Mouse (Mus musculus) MEL (cell line): ENCODE data around the gene Olfr54. TPM values are rescaled to one million over a fixed set of nuclear protein-coding genes. Genes with fewer than 3 reads are reported as not detected.
"Not testable (repeated sequence)": the region's sequence is repeated elsewhere in the genome, so short reads cannot be mapped to it uniquely, and the experiment has no call there.

ENCODE experiments used
- DNase-seq: peaks from one replicate; pipeline ENCODE4 v3.0.0; 2011; ENCODE audit warnings: low read depth, low spot score
- H3K27ac ChIP-seq: 2 replicates; pipeline ENCODE4 v1.5.1; 2012; ENCODE audit warnings: low read depth, mild to moderate bottlenecking, control low read depth, low read length, moderate library complexity; ENCODE audit not compliant: control insufficient read depth
- H3K27me3 ChIP-seq, 2 experiments: fragments of 150-350 bp in 1 of 2; sonication (generic) in 1 of 2; 2 replicates each; pipeline ENCODE4 v1.6.1; 2012; ENCODE audit warnings: low read length in 2 of 2, mild to moderate bottlenecking in 2 of 2, improper control_type of control experiment in 1 of 2, moderate library complexity in 1 of 2; ENCODE audit not compliant: insufficient read depth in 2 of 2, control insufficient read depth in 1 of 2
- H3K36me3 ChIP-seq, 2 experiments: 2 replicates each; pipeline ENCODE4 v1.6.1; 2012 to 2014; ENCODE audit warnings: low read length in 2 of 2, improper control_type of control experiment in 1 of 2, inconsistent platforms in 1 of 2, mild to moderate bottlenecking in 1 of 2; ENCODE audit not compliant: insufficient read depth in 2 of 2, control insufficient read depth in 1 of 2
- H3K4me1 ChIP-seq, 2 experiments: fragments of 150-350 bp in 1 of 2; sonication (generic) in 1 of 2; 2 replicates each; pipeline ENCODE4 v1.6.1; 2012; ENCODE audit warnings: low read length in 2 of 2, improper control_type of control experiment in 1 of 2, mild to moderate bottlenecking in 1 of 2; ENCODE audit not compliant: insufficient read depth in 2 of 2, control insufficient read depth in 1 of 2
- H3K4me3 ChIP-seq, 2 experiments: fragments of 150-350 bp in 1 of 2; sonication (generic) in 1 of 2; 2 replicates each; pipeline ENCODE4 v1.5.1; 2012; ENCODE audit warnings: low read depth in 2 of 2, low read length in 2 of 2, mild to moderate bottlenecking in 2 of 2, moderate library complexity in 2 of 2, control low read depth in 1 of 2, improper control_type of control experiment in 1 of 2; ENCODE audit not compliant: control insufficient read depth in 1 of 2, insufficient read depth in 1 of 2
- H3K79me2 ChIP-seq: 2 replicates; pipeline ENCODE4 v1.6.1; 2012; ENCODE audit warnings: mild to moderate bottlenecking, low read length, moderate library complexity; ENCODE audit not compliant: control insufficient read depth, poor library complexity, insufficient read depth
- H3K9ac ChIP-seq: 2 replicates; pipeline ENCODE4 v1.6.1; 2012; ENCODE audit warnings: low read depth, mild to moderate bottlenecking, control low read depth, low read length, moderate library complexity; ENCODE audit not compliant: control insufficient read depth, poor library complexity, severe bottlenecking
- H3K9me3 ChIP-seq: fragments of 150-350 bp; sonication (generic); replicated peaks from 2 replicates; pipeline ENCODE4 v1.6.1; 2012; ENCODE audit warnings: mild to moderate bottlenecking, low read length, improper control_type of control experiment, moderate library complexity; ENCODE audit not compliant: insufficient read depth
- BHLHE40 ChIP-seq: IDR thresholded peaks from 2 replicates; pipeline ENCODE4 v1.6.1; 2012; ENCODE audit warnings: low read depth, mild to moderate bottlenecking, inconsistent platforms, low read length, improper control_type of control experiment, borderline replicate concordance
- CHD1 ChIP-seq: IDR thresholded peaks from 2 replicates; pipeline ENCODE4 v1.6.1; 2012; ENCODE audit warnings: low read depth, mild to moderate bottlenecking, inconsistent platforms, low read length, improper control_type of control experiment
- CHD2 ChIP-seq: IDR thresholded peaks from 2 replicates; pipeline ENCODE4 v1.6.1; 2011; ENCODE audit warnings: low read length, improper control_type of control experiment
- CTCF ChIP-seq, 3 experiments: IDR thresholded peaks in 2 of 3; conservative IDR thresholded peaks in 1 of 3; 2 replicates each; pipeline ENCODE4 v1.5.1; 2011 to 2012; ENCODE audit warnings: low read length in 3 of 3, low read depth in 2 of 3, mild to moderate bottlenecking in 2 of 3, improper control_type of control experiment in 1 of 3, inconsistent platforms in 1 of 3, mixed read lengths in 1 of 3, moderate library complexity in 1 of 3; ENCODE audit not compliant: control insufficient read depth in 1 of 3, insufficient read depth in 1 of 3, poor library complexity in 1 of 3, severe bottlenecking in 1 of 3
- E2F4 ChIP-seq: IDR thresholded peaks from 2 replicates; pipeline ENCODE4 v1.6.1; 2011; ENCODE audit warnings: low read depth, low read length, improper control_type of control experiment, borderline replicate concordance
- EP300 ChIP-seq, 2 experiments: IDR thresholded peaks; 2 replicates each; pipeline ENCODE4 v1.6.1; 2011; ENCODE audit warnings: improper control_type of control experiment in 2 of 2, low read length in 2 of 2, low read depth in 1 of 2, mild to moderate bottlenecking in 1 of 2
- GABPA ChIP-seq: IDR thresholded peaks from 2 replicates; pipeline ENCODE4 v1.6.1; 2012; ENCODE audit warnings: low read depth, mild to moderate bottlenecking, inconsistent platforms, low read length, improper control_type of control experiment, moderate library complexity
- HCFC1 ChIP-seq: IDR thresholded peaks from 2 replicates; pipeline ENCODE4 v1.6.1; 2012; ENCODE audit warnings: low read depth, mild to moderate bottlenecking, inconsistent platforms, low read length, improper control_type of control experiment, moderate library complexity
- JUND ChIP-seq: IDR thresholded peaks from 2 replicates; pipeline ENCODE4 v1.6.1; 2011; ENCODE audit warnings: low read depth, mild to moderate bottlenecking, improper control_type of control experiment, low read length
- KAT2A ChIP-seq: conservative IDR thresholded peaks from 2 replicates; pipeline ENCODE4 v1.6.1; 2012; ENCODE audit warnings: low read depth, low read length, improper control_type of control experiment, inconsistent platforms
- MAFK ChIP-seq: IDR thresholded peaks from 2 replicates; pipeline ENCODE4 v1.6.1; 2011; ENCODE audit warnings: low read depth, mild to moderate bottlenecking, low read length, improper control_type of control experiment, borderline replicate concordance
- MAZ ChIP-seq: IDR thresholded peaks from 2 replicates; pipeline ENCODE4 v1.6.1; 2012; ENCODE audit warnings: low read depth, mild to moderate bottlenecking, inconsistent platforms, low read length, improper control_type of control experiment
- MYB ChIP-seq: IDR thresholded peaks from 2 replicates; pipeline ENCODE4 v1.6.1; 2011; ENCODE audit warnings: mild to moderate bottlenecking, low read depth, low read length, improper control_type of control experiment
- NELFE ChIP-seq: IDR thresholded peaks from 2 replicates; pipeline ENCODE4 v1.6.1; 2011; ENCODE audit warnings: low read depth, low read length, improper control_type of control experiment
- POLR2AphosphoS2 ChIP-seq: IDR thresholded peaks from 2 replicates; pipeline ENCODE4 v1.6.1; 2011; ENCODE audit warnings: low read length, improper control_type of control experiment
- POLR2AphosphoS5 ChIP-seq: IDR thresholded peaks from 2 replicates; pipeline ENCODE4 v1.6.1; 2012; ENCODE audit warnings: low read depth, borderline replicate concordance, mild to moderate bottlenecking, inconsistent platforms, low read length, moderate library complexity, mixed read lengths
- RCOR1 ChIP-seq: IDR thresholded peaks from 2 replicates; pipeline ENCODE4 v1.6.1; 2012; ENCODE audit warnings: low read depth, mild to moderate bottlenecking, inconsistent platforms, low read length, improper control_type of control experiment
- SMC3 ChIP-seq: IDR thresholded peaks from 2 replicates; pipeline ENCODE4 v1.6.1; 2011; ENCODE audit warnings: low read depth, low read length, improper control_type of control experiment
- TAL1 ChIP-seq: IDR thresholded peaks from 2 replicates; pipeline ENCODE4 v1.6.1; 2012; ENCODE audit warnings: mild to moderate bottlenecking, inconsistent platforms, low read length, moderate library complexity, mixed read lengths
- TBP ChIP-seq: IDR thresholded peaks from 2 replicates; pipeline ENCODE4 v1.8.0; 2011; ENCODE audit warnings: low read depth, low read length, improper control_type of control experiment
- TCF12 ChIP-seq: IDR thresholded peaks from 2 replicates; pipeline ENCODE4 v1.6.1; 2014; ENCODE audit warnings: low read depth, mild to moderate bottlenecking, inconsistent platforms, low read length, improper control_type of control experiment, moderate library complexity
- UBTF ChIP-seq: IDR thresholded peaks from 2 replicates; pipeline ENCODE4 v1.6.1; 2012; ENCODE audit warnings: low read depth, mild to moderate bottlenecking, inconsistent platforms, low read length, improper control_type of control experiment, moderate library complexity, borderline replicate concordance; ENCODE audit not compliant: insufficient read depth
- USF1 ChIP-seq: IDR thresholded peaks from 2 replicates; pipeline ENCODE4 v1.6.1; 2014; ENCODE audit warnings: low read depth, mild to moderate bottlenecking, inconsistent platforms, low read length, improper control_type of control experiment, moderate library complexity
- USF2 ChIP-seq, 2 experiments: IDR thresholded peaks; 2 replicates each; pipeline ENCODE4 v1.6.1; 2011 to 2012; ENCODE audit warnings: improper control_type of control experiment in 2 of 2, low read length in 2 of 2, borderline replicate concordance in 1 of 2, inconsistent platforms in 1 of 2, low read depth in 1 of 2, mild to moderate bottlenecking in 1 of 2; ENCODE audit not compliant: insufficient read depth in 1 of 2
- ZKSCAN1 ChIP-seq: IDR thresholded peaks from 2 replicates; pipeline ENCODE4 v1.6.1; 2012; ENCODE audit warnings: low read depth, mild to moderate bottlenecking, inconsistent platforms, low read length, improper control_type of control experiment, moderate library complexity
- ZMIZ1 ChIP-seq: IDR thresholded peaks from 2 replicates; pipeline ENCODE4 v1.6.1; 2012; ENCODE audit warnings: low read depth, mild to moderate bottlenecking, inconsistent platforms, low read length, improper control_type of control experiment, moderate library complexity
- ZNF384 ChIP-seq: IDR thresholded peaks from 2 replicates; pipeline ENCODE4 v1.6.1; 2012; ENCODE audit warnings: low read depth, mild to moderate bottlenecking, inconsistent platforms, low read length, improper control_type of control experiment
- polyA plus RNA-seq, 2 experiments: library from polyadenylated mRNA; stranded (reverse) in 1 of 2; unstranded in 1 of 2; fragments of >175 nt in 1 of 2; fragments of >200 nt in 1 of 2; gene quantifications; 2 replicates each; pipeline versions ENCODE4 v1.2.1 to v1.2.4; 2012; ENCODE audit warnings: low replicate concordance in 2 of 2, low read depth in 1 of 2; ENCODE audit not compliant: insufficient read length in 2 of 2, insufficient read depth in 1 of 2, missing spikeins in 1 of 2
- total RNA-seq: library from RNA; depleted of rRNA; stranded (reverse); fragments of 300-350 nt; gene quantifications from 2 replicates; pipeline ENCODE4 v1.2.3, GENCODE M21; 2012

Gene Olfr54
- total and polyA plus RNA-seq, 3 experiments, result not detected

DNA sequence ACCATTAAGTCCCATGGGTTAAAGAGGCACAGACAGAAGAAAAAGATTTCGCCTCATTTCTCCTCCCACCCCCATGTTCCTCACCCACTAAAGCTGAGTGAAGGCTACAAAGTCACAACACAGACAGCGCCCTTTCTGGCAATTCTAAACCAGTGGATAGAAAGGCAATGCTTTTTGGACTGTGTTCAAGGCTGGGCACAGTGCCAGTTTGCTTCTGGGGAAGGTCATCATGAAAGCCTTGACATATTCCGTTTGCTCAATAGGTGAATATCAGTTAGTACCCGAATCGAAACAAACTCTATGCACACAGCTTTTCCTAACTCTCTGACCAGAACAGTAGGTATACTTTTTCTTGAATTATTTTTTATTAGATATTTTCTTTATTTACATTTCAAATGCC is 2.2 kb upstream of the Olfr54 start:
- TF ChIP-seq POLR2AphosphoS2 (no peak), HCFC1 (no peak), TAL1 (no peak), CTCF (IDR thresholded peaks at IDR 0.05 in 2 of 3, conservative IDR thresholded peaks at IDR 0.05 in 1 of 3; ENCODE audit: control insufficient read depth in 1 of 3, insufficient read depth in 1 of 3, low read depth in 2 of 3, low read length in 3 of 3, poor library complexity in 1 of 3, severe bottlenecking in 1 of 3) (no peak), KAT2A (no peak), NELFE (no peak), TBP (no peak), UBTF (no peak), USF1 (no peak), MAFK (no peak), GABPA (no peak), TCF12 (no peak), BHLHE40 (no peak), RCOR1 (no peak), CHD1 (no peak), POLR2AphosphoS5 (no peak), JUND (no peak)
- TF ChIP-seq, all 39 proteins: peak for 0
- H3K79me2 ChIP-seq, result no peaks in the 10 kb centered on the region
- no peak overlapping the region for H3K9ac ChIP-seq
- no peaks in the 10 kb centered on the region for H3K4me1 ChIP-seq
- H3K36me3 ChIP-seq, result no peaks in the 10 kb centered on the region
- no peaks in the 10 kb centered on the region for H3K9me3 ChIP-seq
- no peaks in the 10 kb centered on the region for H3K27me3 ChIP-seq
- no peak for DNase-seq
- no peak overlapping the region for H3K27ac ChIP-seq
- no peak overlapping the region for H3K4me3 ChIP-seq

DNA sequence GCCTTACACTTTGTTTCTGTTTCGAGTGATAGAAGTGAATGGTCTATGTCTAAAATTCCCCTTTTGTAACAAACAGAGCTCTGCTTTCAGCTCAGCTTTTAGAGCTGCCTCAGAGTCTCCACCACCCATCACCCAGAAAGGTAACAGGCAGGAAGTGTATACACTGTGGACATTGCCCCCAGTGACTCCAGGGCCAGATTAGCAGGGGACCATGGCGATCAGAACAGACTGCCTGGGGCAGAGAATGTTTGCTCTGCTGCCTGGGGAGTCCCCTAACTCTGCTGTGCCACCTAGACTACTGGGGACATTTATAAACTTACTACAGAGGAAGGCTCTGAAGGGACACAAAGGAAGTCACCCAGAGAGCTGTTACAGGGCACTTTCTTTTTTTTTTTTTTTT is 2.3 kb downstream of the Olfr54 start:
- no peak overlapping the region for H3K27ac ChIP-seq
- H3K9ac ChIP-seq, result no peak overlapping the region
- no peak overlapping the region for H3K4me3 ChIP-seq
- H3K9me3 ChIP-seq, result no peaks in the 10 kb centered on the region
- H3K4me1 ChIP-seq, result no peaks in the 10 kb centered on the region
- no peak for TF ChIP-seq CHD2
- no peak for TF ChIP-seq MAZ
- TF ChIP-seq NELFE, result no peak
- TF ChIP-seq SMC3, result no peak
- no peak for TF ChIP-seq MYB
- TF ChIP-seq ZNF384, result no peak
- no peak for TF ChIP-seq E2F4
- TF ChIP-seq MAFK, result no peak
- TF ChIP-seq ZMIZ1, result no peak
- TF ChIP-seq ZKSCAN1, result no peak
- TF ChIP-seq EP300 (IDR thresholded peaks at IDR 0.05; ENCODE audit: low read depth in 1 of 2, low read length in 2 of 2), result no peak
- TF ChIP-seq POLR2AphosphoS5, result no peak
- no peak for TF ChIP-seq USF2 (IDR thresholded peaks at IDR 0.05; ENCODE audit: borderline replicate concordance in 1 of 2, insufficient read depth in 1 of 2, low read depth in 1 of 2, low read length in 2 of 2)
- no peak for DNase-seq
- H3K79me2 ChIP-seq, result no peaks in the 10 kb centered on the region
- no peaks in the 10 kb centered on the region for H3K27me3 ChIP-seq
- no peaks in the 10 kb centered on the region for H3K36me3 ChIP-seq

DNA sequence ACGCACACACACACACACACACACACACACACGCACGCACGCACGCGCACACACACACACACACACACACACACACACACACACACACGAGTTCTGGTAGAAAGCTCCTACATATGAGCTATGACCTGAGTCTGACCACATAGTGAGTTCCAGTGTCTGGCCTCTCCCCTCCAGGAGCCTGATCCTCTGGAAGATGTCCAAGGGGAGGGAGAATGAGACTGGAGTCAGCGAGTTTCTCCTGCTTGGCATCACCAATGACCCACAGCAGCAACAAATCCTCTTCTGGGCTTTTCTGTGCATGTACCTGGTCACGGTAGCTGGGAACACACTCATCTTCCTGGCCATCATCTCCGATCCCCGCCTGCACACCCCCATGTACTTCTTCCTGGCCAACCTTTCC is 12.8 kb downstream of the Olfr54 start:
- H3K79me2 ChIP-seq, H3K9ac ChIP-seq, H3K4me1 ChIP-seq, H3K27ac ChIP-seq, H3K36me3 ChIP-seq, H3K27me3 ChIP-seq, H3K9me3 ChIP-seq, H3K4me3 ChIP-seq, DNase-seq: not testable (repeated sequence)
